Mouse (Mus musculus) liver, adult 2 months (tissue): Measurements from ENCODE around the gene Eno3.

ENCODE experiments used
- CTCF ChIP-seq: fragments of 200-500 bp; IDR thresholded peaks from 2 replicates; pipeline ENCODE4 v1.5.1; 2011; ENCODE audit warnings: low read depth, low read length, control low read depth
- POLR2A ChIP-seq: fragments of 200-500 bp; IDR thresholded peaks from 2 replicates; pipeline ENCODE4 v1.6.1; 2011; ENCODE audit warnings: low read length, control low read depth; ENCODE audit not compliant: insufficient read depth; ENCODE audit errors: extremely low read depth

GRCm38 (mm10) chr11:70610752-70611151 is 46.2 kb upstream of the Eno3 start:
- TF ChIP-seq CTCF (no peak), POLR2A (no peak)
